12 mouse cellular contexts compared by ENCODE assay signal in genomic region chr7:101074170-101074767, GRCm38 (mm10). TPM values are rescaled to one million over a fixed set of nuclear protein-coding genes. Genes with fewer than 3 reads are reported as not detected.
DNase-seq lines count a peak whose midpoint lies in the region; ATAC-seq lines count a peak whose summit lies in the region.
"Had no signal": no experiment of that assay in that cellular context is flagged by ENCODE, and none has a peak within 500 bp of the region (broad histone marks: within the 10 kb centered on the region; RNA-seq: fewer than 3 reads in every experiment).

No protein-coding gene starts in this region.

- no peaks in the 10 kb centered on the region for H3K27me3 ChIP-seq in liver, embryonic 12.5 days (replicated peaks)
- H3K27me3 ChIP-seq: intestine, embryonic 15.5 days; midbrain, embryonic 13.5 days had no signal

- H3K9ac ChIP-seq in liver, embryonic 12.5 days = no peak overlapping the region
- H3K9ac ChIP-seq: intestine, embryonic 15.5 days; midbrain, embryonic 13.5 days had no signal

- DNase-seq in kidney, adult 11 months = peak; percentile 54
- no peak for DNase-seq in kidney, adult 18-20 months
- no peak for DNase-seq in thymus, postnatal 4 days
- DNase-seq in urinary bladder, postnatal 10 days (ENCODE audit: low spot score) = no peak
- DNase-seq in retina, embryonic 14.5 days (ENCODE audit: low spot score) = no peak
- DNase-seq: cerebellum, postnatal 14 days had no signal

- H3K4me3 ChIP-seq in liver, embryonic 12.5 days = no peak overlapping the region
- H3K4me3 ChIP-seq: intestine, embryonic 15.5 days; left cerebral cortex, adult 2 months; midbrain, embryonic 13.5 days had no signal

- WGBS in liver, embryonic 12.5 days (ENCODE audit: insufficient replicate concordance) = 31% methylated on average over 8 of the region's 8 CpGs

- no peaks in the 10 kb centered on the region for H3K36me3 ChIP-seq in liver, embryonic 12.5 days
- H3K36me3 ChIP-seq: intestine, embryonic 15.5 days; midbrain, embryonic 13.5 days had no signal

- peak; percentile 45 for ATAC-seq in common myeloid progenitor, adult 5-6 weeks (replicated peaks; ENCODE audit: low read depth, poor library complexity, severe bottlenecking)
- ATAC-seq in hematopoietic stem cell, adult 5-6 weeks (replicated peaks in 1 of 2; ENCODE audit: insufficient read depth in 1 of 2, low FRiP score in 2 of 2, low TSS enrichment in 1 of 2, low read depth in 1 of 2, poor library complexity in 2 of 2, severe bottlenecking in 2 of 2) = peak; percentile 55 to 71
- ATAC-seq in liver, embryonic 12.5 days = no peak
- ATAC-seq: intestine, embryonic 15.5 days; midbrain, embryonic 13.5 days had no signal

- H3K4me1 ChIP-seq in liver, embryonic 12.5 days = peaks cover 47% of the 10 kb centered on the region
- H3K4me1 ChIP-seq: midbrain, embryonic 13.5 days had no signal

- H3K4me2 ChIP-seq in liver, embryonic 12.5 days = no peak overlapping the region
- H3K4me2 ChIP-seq: intestine, embryonic 15.5 days; midbrain, embryonic 13.5 days had no signal

- H3K9me3 ChIP-seq in liver, embryonic 12.5 days (replicated peaks) = no peaks in the 10 kb centered on the region
- H3K9me3 ChIP-seq: intestine, embryonic 15.5 days; midbrain, embryonic 13.5 days had no signal

- H3K27ac ChIP-seq in liver, embryonic 12.5 days = 0 out of 2 replicates have a peak overlapping the region, but pooled peaks have one; percentile 36
- H3K27ac ChIP-seq: intestine, embryonic 15.5 days; left cerebral cortex, adult 2 months; midbrain, embryonic 13.5 days had no signal

RNA-seq across cellular contexts. Expression of gene Fchsd2, which starts 18.4 kb away (rescaled TPM):
- total RNA-seq in common myeloid progenitor, adult 5-6 weeks (2017) = 43.4 and 85.4 TPM in 2 replicates
- total RNA-seq in hematopoietic stem cell, adult 5-6 weeks (2017) = 136 and 172 TPM in 2 replicates
- 8.0 and 8.8 TPM in 2 replicates for polyA plus RNA-seq in liver, embryonic 12.5 days (2016; fragmentation: Nextera tagmentation; extraction: Ambion mirVana)
